In the genomic region with DNA sequence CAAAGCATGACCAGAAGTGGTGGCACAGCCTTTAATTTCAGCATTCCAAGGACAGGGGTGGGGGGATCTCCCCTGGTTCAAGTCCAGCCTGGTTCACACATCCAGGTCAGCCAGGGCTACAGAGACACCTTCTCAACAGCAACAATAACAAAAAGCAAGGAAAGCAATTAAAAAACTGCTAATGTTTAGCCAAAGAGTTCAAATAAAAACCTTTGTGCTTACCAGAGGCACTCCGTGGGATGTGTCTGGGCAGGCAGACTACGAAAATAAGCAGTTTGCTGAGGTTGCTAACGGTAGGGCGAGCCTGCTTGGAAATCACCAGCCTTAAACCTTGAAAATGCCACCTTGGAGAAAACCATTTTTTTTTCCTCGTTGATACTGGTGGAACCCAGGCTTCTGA, we compare ENCODE assay signal across 8 mouse cellular contexts. TPM values are rescaled to one million over a fixed set of nuclear protein-coding genes. Genes with fewer than 3 reads are reported as not detected.
DNase-seq lines count a peak whose midpoint lies in the region; ATAC-seq and TF ChIP-seq lines count a peak whose summit lies in the region.

A gene (plus strand): TSS at position 221 of the 400 bp plus-strand sequence.

- no peak for DNase-seq in adrenal gland, adult 8-10 months
- DNase-seq in gastrocnemius, adult 18-20 months (ENCODE audit: low spot score) = no peak
- no peak for DNase-seq in left cerebral cortex, postnatal 25 days (ENCODE audit: low spot score in 2 of 2)
- no peak for DNase-seq in cerebellum, adult 9-11 months
- DNase-seq in retina, postnatal 1 day = no peak

- H3K27me3 ChIP-seq in ES-Bruce4 (ENCODE audit: control insufficient read depth, insufficient read depth, low read length, poor library complexity, severe bottlenecking) = no peaks in the 10 kb centered on the region
- H3K27me3 ChIP-seq in hindbrain, embryonic 15.5 days = no peaks in the 10 kb centered on the region
- H3K27me3 ChIP-seq in myocyte (ENCODE audit: control insufficient read depth, insufficient read depth, insufficient read length) = no peaks in the 10 kb centered on the region

- WGBS in hindbrain, embryonic 15.5 days = 84% methylated on average over 5 of the region's 5 CpGs

- TF ChIP-seq EP300 in ES-Bruce4 (IDR thresholded peaks at IDR 0.05; ENCODE audit: insufficient read depth, low read depth, low read length) = no peak

- peak within 1 kb of the TSS; percentile 20; the same call in 1 of the 2 replicates for H3K9ac ChIP-seq in ES-Bruce4 (ENCODE audit: low read depth, poor library complexity, severe bottlenecking)
- H3K9ac ChIP-seq in hindbrain, embryonic 15.5 days = no peak within 1 kb of the TSS

- TF ChIP-seq CTCF in ES-Bruce4 (IDR thresholded peaks at IDR 0.05; ENCODE audit: low read depth, low read length) = no peak

- H3K79me2 ChIP-seq in myocyte (ENCODE audit: control insufficient read depth, insufficient read depth) = peaks cover 13% of the 10 kb centered on the region

- intact Hi-C loops in left cerebral cortex, postnatal 25 days (cut with DNase I) = loop anchor here (2.0 kb wide), 1 partner anchor 86 kb away; no protein-coding TSS in a partner anchor

- H3K4me2 ChIP-seq in hindbrain, embryonic 15.5 days = no peak within 1 kb of the TSS
- no peak within 1 kb of the TSS for H3K4me2 ChIP-seq in myocyte (ENCODE audit: low read depth)

- peak within 1 kb of the TSS; percentile 16 for H3ac ChIP-seq in myocyte (ENCODE audit: control insufficient read depth, insufficient read length)

- peak within 1 kb of the TSS; percentile 33; the same call in 1 of the 2 replicates for H3K27ac ChIP-seq in ES-Bruce4 (ENCODE audit: insufficient read depth, low read length)
- H3K27ac ChIP-seq in hindbrain, embryonic 15.5 days (replicated peaks) = no peak within 1 kb of the TSS

- TF ChIP-seq POLR2A in ES-Bruce4 (IDR thresholded peaks at IDR 0.05; ENCODE audit: insufficient read depth, low read length) (no peak), myocyte (IDR thresholded peaks at IDR 0.05; ENCODE audit: insufficient read length, low read depth) (no peak)

- H3K4me1 ChIP-seq in ES-Bruce4 (ENCODE audit: control insufficient read depth, insufficient read depth, low read length) = no peaks in the 10 kb centered on the region
- H3K4me1 ChIP-seq in hindbrain, embryonic 15.5 days (replicated peaks) = peaks cover 14% of the 10 kb centered on the region

- no peaks in the 10 kb centered on the region; the same call in 1 of the 2 replicates for H3K36me3 ChIP-seq in ES-Bruce4 (ENCODE audit: control insufficient read depth, insufficient read depth, low read length, poor library complexity, severe bottlenecking)
- H3K36me3 ChIP-seq in hindbrain, embryonic 15.5 days = no peaks in the 10 kb centered on the region
- no peaks in the 10 kb centered on the region for H3K36me3 ChIP-seq in myocyte (ENCODE audit: control insufficient read depth, insufficient read depth)

- H3K4me3 ChIP-seq in ES-Bruce4 (ENCODE audit: low read depth, low read length) (no peak within 1 kb of the TSS), myocyte (peak within 1 kb of the TSS; percentile 49)
- no peak within 1 kb of the TSS for H3K4me3 ChIP-seq in hindbrain, embryonic 15.5 days

- H3K9me3 ChIP-seq in ES-Bruce4 (replicated peaks; ENCODE audit: control insufficient read depth, insufficient read depth, low read length, poor library complexity, severe bottlenecking) = no peaks in the 10 kb centered on the region
- H3K9me3 ChIP-seq in hindbrain, embryonic 15.5 days = no peaks in the 10 kb centered on the region

- ATAC-seq in hindbrain, embryonic 15.5 days (ENCODE audit: low FRiP score, low read depth) = no peak

TF ChIP-seq in myocyte, 11 proteins besides CTCF, POLR2A, EP300 and RAD21:
- no peak for TF ChIP-seq MYOG (IDR thresholded peaks at IDR 0.05; ENCODE audit: control insufficient read depth in 1 of 3, insufficient read depth in 1 of 3, insufficient read length in 2 of 3, low read depth in 2 of 3)
- no peak for TF ChIP-seq CEBPB (IDR thresholded peaks at IDR 0.05; ENCODE audit: insufficient read depth, poor library complexity, severe bottlenecking)
- TF ChIP-seq TCF12 (IDR thresholded peaks at IDR 0.05; ENCODE audit: insufficient read depth, poor library complexity, severe bottlenecking) = no peak
- no peak for TF ChIP-seq TCF3 (IDR thresholded peaks at IDR 0.05; ENCODE audit: insufficient read length, low read depth)
- TF ChIP-seq MAX (IDR thresholded peaks at IDR 0.05; ENCODE audit: low read depth) = no peak
- TF ChIP-seq E2F4 (IDR thresholded peaks at IDR 0.05; ENCODE audit: insufficient read depth) = no peak
- TF ChIP-seq POLR2AphosphoS2 (IDR thresholded peaks at IDR 0.05; ENCODE audit: insufficient read length, low read depth) = no peak
- TF ChIP-seq MYOD1 (IDR thresholded peaks at IDR 0.05; ENCODE audit: control insufficient read depth in 1 of 3, insufficient read length in 2 of 3, low read depth in 2 of 3) = no peak
- no peak for TF ChIP-seq USF1 (IDR thresholded peaks at IDR 0.05; ENCODE audit: low read depth)
- no peak for TF ChIP-seq SRF (IDR thresholded peaks at IDR 0.05; ENCODE audit: control insufficient read depth, insufficient read length, low read depth)

RNA-seq across cellular contexts. Expression of the gene that starts here (rescaled TPM):
- polyA plus RNA-seq in ES-Bruce4 (2011; ENCODE audit: insufficient read depth, insufficient read length, low read depth, missing spikeins) = 121 and 122 TPM in 2 replicates
- 10 to 100 TPM; 39.8 to 56.8 (median 46.2) TPM for total RNA-seq in adrenal gland, adult 8-10 months (2022)
- total RNA-seq in gastrocnemius, adult 18-20 months (2021) = 10 to 100 TPM; 17.6 to 18.9 TPM
- polyA plus RNA-seq in hindbrain, embryonic 15.5 days (2015; fragmentation: Nextera tagmentation; extraction: Ambion mirVana) = 190 and 194 TPM in 2 replicates
- total RNA-seq in left cerebral cortex, postnatal 25 days (2021) = 10 to 100 TPM; 56.1 to 61.2 TPM
- 69.3 TPM for polyA plus RNA-seq in myocyte (2012; fragmentation: generic; extraction: Trizol)
